Mouse (Mus musculus): ENCODE data around the gene Actn4.

DNA sequence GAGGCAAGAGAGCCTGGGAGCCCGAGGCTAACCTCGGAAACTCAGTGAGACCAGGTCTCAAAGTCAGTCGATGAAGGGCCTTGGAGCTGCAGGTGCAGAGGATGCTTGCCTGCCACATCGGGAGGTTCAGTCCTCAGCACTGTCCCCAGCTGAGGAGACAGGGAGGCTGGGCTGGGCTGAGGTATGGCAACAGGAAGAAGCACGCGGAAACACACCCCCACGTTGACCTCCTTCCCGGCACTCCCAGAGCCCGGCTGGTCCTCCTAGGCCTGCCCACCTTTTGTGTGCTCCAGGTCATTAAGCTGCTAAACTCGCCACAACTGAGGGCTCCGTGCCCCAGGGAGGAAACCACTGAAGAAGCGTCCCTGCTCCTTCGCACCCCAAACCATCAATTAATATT lies 80.9 kb downstream of the Actn4 start, which contains the start of gene Capn12:
- TF ChIP-seq POLR2A (IDR thresholded peaks at IDR 0.05; ENCODE audit: borderline replicate concordance, extremely low read depth, low read depth, low read length) (no peak), CTCF (IDR thresholded peaks at IDR 0.05; ENCODE audit: insufficient read depth, low read length) (no peak)
